Mouse (Mus musculus) limb, embryonic 15.5 days (tissue): ENCODE data around the gene Olfr1338. TPM values are rescaled to one million over a fixed set of nuclear protein-coding genes. Genes with fewer than 3 reads are reported as not detected.

ENCODE experiments used
- polyA plus RNA-seq: library from polyadenylated mRNA; unstranded; fragments of >200 nt; fragmentation: Nextera tagmentation; extraction: Ambion mirVana; gene quantifications from 2 replicates; pipeline ENCODE4 v1.2.1, GENCODE M21; 2015

Olfr1338 gene
- polyA plus RNA-seq, 1 experiment from 2014 or later = not detected

Other genes starting within 250 kb of the Olfr1338 start
- 13.5 and 14.2 TPM in 2 replicates for gene 2610528J11Rik, start 231.7 kb downstream of the Olfr1338 start, polyA plus RNA-seq
- 22.9 and 23.0 TPM in 2 replicates for gene Tmem125, start 214.7 kb downstream of the Olfr1338 start, polyA plus RNA-seq
- gene Cfap57, start 138.0 kb downstream of the Olfr1338 start, polyA plus RNA-seq = 1.7 and 2.6 TPM in 2 replicates
- 129 and 136 TPM in 2 replicates for gene Ebna1bp2, start 137.9 kb downstream of the Olfr1338 start, polyA plus RNA-seq
- gene Olfr62, start 99.8 kb downstream of the Olfr1338 start, polyA plus RNA-seq = not detected in 2 replicates
- gene Olfr1342, start 66.0 kb downstream of the Olfr1338 start, polyA plus RNA-seq = not detected in 2 replicates
- not detected in 2 replicates for gene Olfr1341, start 55.2 kb downstream of the Olfr1338 start, polyA plus RNA-seq
- not detected in 2 replicates for gene Olfr1340, start 38.6 kb downstream of the Olfr1338 start, polyA plus RNA-seq
- gene Olfr1339, start 26.6 kb downstream of the Olfr1338 start, polyA plus RNA-seq = not detected in 2 replicates
- gene Olfr1337, start 23.8 kb upstream of the Olfr1338 start, polyA plus RNA-seq = not detected in 2 replicates
- not detected in 2 replicates for gene Olfr1335, start 51.2 kb upstream of the Olfr1338 start, polyA plus RNA-seq
- gene Olfr1333, start 77.5 kb upstream of the Olfr1338 start, polyA plus RNA-seq = not detected in 2 replicates
- gene Olfr1331, start 105.9 kb upstream of the Olfr1338 start, polyA plus RNA-seq = not detected in 2 replicates
- gene Olfr1330, start 129.9 kb upstream of the Olfr1338 start, polyA plus RNA-seq = not detected in 2 replicates
- not detected in 2 replicates for gene Olfr1329, start 158.7 kb upstream of the Olfr1338 start, polyA plus RNA-seq
- gene Olfr1328, start 179.9 kb upstream of the Olfr1338 start, polyA plus RNA-seq = not detected in 2 replicates
- gene Lao1, start 202.8 kb upstream of the Olfr1338 start, polyA plus RNA-seq = not detected in 2 replicates